Mouse (Mus musculus): ENCODE results near the gene Nckap5l.

DNA sequence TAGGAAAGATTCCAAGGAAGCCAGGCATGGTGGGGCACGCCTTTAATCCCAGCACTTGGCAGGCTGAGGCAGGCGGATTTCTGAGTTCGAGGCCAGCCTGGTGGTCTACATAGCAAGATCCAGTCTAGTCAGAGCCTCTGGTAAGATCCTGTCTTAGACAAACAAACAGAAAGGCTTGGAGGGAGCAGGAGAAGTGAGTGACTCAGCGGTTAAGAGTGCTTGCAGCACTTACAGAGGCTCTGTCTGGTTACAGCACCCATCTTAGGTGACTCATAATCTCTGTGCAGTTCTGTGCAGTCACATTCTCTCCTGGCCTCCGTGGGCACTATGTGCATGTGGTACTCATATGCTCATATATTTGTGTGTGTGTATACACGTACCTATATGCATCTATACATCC, 56.9 kb downstream of the Nckap5l start:
- TF ChIP-seq ZC3H11A (IDR thresholded peaks at IDR 0.05; ENCODE audit: borderline replicate concordance, low read depth, low read length), result no peak
- no peak for TF ChIP-seq ZNF384 (IDR thresholded peaks at IDR 0.05; ENCODE audit: low read depth, low read length)
- no peak for TF ChIP-seq MAFK (IDR thresholded peaks at IDR 0.05; ENCODE audit: insufficient read depth, low read depth, low read length)

Data from ES-E14 (cell line).